Mouse (Mus musculus): ENCODE data around the gene Slc6a16. TPM values are rescaled to one million over a fixed set of nuclear protein-coding genes. Genes with fewer than 3 reads are reported as not detected.

The Slc6a16 gene
- total RNA-seq, 2 experiments from 2014 or later = not detected

GRCm38 (mm10) chr7:45216442-45217183 is 24.3 kb upstream of the Slc6a16 start:
- no peak for DNase-seq (ENCODE audit: low spot score)

- no peak for DNase-seq (ENCODE audit: low spot score)
These were observed 19.2 kb upstream of the Slc6a16 start for GRCm38 (mm10) chr7:45221680-45222079.

GRCm38 (mm10) chr7:45224826-45225225 is 16.1 kb upstream of the Slc6a16 start:
- no peak for DNase-seq (ENCODE audit: low spot score)

GRCm38 (mm10) chr7:45226421-45226820 is 14.5 kb upstream of the Slc6a16 start:
- no peak for DNase-seq (ENCODE audit: low spot score)

DNA sequence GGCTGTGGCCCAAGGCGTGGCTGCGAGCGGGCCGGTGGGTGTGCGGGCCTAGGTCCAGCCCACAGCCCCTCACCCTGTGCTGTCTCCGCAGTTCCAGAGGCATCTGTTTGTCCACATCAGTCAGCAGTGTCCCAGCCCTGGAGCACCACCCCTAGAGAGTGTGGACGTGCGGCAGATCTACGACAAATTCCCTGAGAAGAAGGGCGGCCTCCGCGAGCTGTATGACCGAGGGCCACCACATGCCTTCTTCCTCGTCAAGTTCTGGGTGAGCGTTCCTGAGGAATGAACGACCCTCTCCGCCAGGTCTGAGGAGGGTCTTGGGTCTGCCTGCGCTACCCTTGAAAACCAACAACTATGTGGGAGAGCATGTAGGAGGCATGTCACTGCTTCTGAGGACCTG is 12.3 kb upstream of the Slc6a16 start:
- DNase-seq (ENCODE audit: low spot score) = no peak

DNA sequence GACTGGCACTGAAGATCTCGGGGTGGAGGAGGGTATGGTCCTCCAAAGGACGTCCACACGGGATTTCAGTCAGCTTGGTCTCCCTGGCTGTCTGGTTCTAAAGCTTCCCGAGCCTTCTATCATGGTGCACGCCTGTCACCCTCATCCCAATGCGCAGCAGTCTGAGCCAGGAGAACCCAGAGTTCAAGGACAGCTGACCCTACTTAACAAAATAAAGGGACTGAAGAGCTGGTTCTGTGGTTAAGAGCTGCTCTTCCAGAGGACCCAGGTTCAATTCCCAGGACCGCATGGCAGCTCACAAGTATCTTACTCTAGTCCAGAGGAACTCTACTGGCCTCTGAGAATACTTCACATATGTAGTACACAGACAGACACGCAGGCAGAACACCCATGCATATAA is 11.8 kb upstream of the Slc6a16 start:
- no peak for DNase-seq (ENCODE audit: low spot score)

DNA sequence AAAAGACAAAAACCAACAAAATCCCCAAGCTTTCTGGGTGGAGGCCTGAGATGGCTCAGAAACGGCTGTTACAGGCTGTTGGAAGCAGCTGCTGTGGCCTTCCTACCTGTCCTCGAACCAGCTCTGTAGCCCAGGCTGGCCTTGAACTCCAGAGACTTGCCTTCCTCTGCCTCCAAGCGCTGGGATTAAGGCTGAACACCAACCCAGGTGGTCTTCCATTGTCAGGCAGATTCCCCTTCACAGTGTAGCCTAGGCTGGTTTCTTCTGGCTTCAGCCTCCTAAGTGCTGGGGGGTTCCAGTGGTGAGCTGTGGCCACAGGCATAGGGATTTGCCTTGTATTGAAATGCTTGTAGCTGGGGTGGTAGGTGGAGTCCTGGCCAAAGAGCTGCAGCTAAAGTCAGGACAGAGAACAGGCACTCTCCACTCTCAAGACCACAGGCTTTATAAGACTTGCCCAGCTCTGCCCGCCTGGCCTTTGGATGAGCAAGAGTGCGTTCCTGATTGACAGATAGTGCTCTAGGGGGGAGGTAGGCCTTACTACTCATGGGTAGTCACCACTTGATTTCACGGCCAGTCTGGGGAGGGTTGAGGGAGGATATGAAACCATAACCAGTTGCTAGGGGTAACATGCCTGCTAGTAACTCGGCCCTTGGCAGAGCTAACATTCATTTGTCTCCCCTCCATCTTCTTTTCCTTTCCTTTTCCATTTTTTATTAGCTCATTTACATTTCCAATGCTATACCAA is 11.3 kb upstream of the Slc6a16 start:
- no peak for DNase-seq (ENCODE audit: low spot score)

GRCm38 (mm10) chr7:45231192-45231591 is 9.7 kb upstream of the Slc6a16 start:
- DNase-seq (ENCODE audit: low spot score) = no peak

- no peak for DNase-seq (ENCODE audit: low spot score)
These were observed 8.9 kb upstream of the Slc6a16 start for GRCm38 (mm10) chr7:45231941-45232340.

DNA sequence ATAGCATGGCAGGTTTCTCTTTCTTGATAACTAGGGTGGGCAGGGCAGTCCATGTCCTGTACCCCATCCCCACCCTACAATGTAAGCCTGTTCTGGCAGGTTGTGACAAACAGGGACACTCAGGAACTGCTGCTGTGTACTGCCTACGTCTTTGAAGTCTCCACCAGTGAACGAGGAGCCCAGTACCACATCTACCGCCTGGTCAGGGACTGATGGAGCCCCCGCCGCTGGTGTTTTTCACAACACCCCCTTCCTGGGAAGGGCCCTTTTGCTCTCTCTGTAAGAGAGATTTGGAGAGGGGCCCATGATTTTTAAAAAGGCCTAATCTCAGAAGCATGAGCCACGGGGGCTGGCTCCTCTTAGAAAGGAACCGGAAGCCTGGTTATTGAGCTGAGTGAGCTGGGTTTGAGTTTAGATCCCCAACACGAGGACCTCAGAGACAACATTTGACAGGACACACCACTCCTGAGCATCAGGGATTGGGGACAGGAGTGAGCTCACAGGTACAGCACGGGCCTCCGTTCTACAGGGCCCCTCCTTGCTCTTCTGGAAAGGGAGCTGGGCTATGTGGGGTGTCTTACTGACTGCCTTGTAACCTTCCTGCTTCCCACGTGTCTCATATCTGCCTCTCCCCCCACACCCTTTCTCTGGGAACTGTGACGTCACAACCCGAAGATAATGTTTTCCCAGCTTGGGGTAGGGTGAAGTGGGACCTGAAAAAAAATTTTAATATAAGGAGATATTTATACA is 8.0 kb upstream of the Slc6a16 start:
- DNase-seq (ENCODE audit: low spot score) = no peak

DNA sequence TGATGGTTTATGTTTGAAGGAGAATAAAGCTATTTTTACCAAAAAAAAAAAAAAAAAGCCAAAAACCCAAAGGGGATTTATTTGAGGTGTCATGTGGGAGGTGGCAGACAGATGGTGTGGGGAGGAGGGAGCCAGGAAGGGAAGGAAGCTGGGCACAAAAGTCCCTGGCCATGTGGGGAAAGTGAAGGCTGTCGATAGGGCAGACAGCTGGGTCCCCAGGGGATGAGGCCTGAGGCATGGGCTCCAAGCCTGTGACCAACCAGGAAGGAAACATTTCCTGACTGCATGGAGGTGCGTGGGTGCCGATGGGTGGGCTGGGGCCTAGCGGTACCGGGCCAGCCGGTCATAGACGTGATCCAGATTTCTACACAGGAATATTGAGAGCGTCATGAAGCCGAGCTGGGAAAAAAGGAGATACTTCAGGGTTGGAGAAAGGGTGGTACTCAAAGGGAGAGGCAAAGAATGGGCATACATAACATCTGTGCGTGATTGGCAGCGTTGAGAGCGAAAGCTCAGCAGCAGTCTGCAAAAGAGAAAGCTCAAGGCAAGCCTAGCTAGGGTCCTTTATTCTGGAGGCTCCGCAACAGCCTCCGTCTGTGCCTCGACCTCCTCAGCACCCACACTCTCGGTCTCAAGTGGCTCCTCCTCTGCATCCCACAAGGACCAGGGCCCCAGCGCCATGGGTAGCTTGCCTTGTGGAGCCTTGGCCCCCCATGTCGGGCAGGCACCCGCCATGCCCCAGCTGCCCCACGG is 7.1 kb upstream of the Slc6a16 start:
- DNase-seq (ENCODE audit: low spot score) = no peak

DNA sequence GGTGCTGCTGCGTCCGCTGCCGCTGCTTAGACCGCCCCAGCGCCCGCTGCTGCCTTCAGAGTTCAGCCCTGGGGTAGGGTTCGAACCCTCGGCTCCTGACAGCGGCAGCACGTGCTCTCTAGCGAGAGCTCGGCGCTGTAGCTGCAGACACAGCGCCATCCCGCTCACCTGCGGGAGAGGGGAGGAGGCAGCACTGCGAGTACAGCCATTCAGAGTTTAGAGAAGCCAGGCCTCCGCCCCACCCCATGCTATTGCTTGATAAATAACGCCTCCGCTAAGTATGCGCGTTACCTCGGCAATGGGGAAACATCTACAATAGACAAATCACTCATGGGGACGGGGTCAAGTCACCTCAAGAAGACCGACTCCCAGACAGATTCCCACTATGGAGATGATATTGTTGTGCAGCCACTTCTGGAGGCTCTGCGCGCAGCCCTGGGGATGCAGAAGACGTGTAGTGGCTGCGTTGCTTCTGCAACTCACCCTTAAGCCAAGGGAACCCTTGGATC is 6.5 kb upstream of the Slc6a16 start:
- DNase-seq (ENCODE audit: low spot score) = no peak

- peak; percentile 36 for DNase-seq (ENCODE audit: low spot score)
These were observed 5.8 kb upstream of the Slc6a16 start for GRCm38 (mm10) chr7:45234922-45235571.

- no peak for DNase-seq (ENCODE audit: low spot score)
These were observed 5.2 kb upstream of the Slc6a16 start for GRCm38 (mm10) chr7:45235656-45236180.

GRCm38 (mm10) chr7:45237747-45238699 is 2.9 kb upstream of the Slc6a16 start:
- DNase-seq (ENCODE audit: low spot score) = no peak

DNA sequence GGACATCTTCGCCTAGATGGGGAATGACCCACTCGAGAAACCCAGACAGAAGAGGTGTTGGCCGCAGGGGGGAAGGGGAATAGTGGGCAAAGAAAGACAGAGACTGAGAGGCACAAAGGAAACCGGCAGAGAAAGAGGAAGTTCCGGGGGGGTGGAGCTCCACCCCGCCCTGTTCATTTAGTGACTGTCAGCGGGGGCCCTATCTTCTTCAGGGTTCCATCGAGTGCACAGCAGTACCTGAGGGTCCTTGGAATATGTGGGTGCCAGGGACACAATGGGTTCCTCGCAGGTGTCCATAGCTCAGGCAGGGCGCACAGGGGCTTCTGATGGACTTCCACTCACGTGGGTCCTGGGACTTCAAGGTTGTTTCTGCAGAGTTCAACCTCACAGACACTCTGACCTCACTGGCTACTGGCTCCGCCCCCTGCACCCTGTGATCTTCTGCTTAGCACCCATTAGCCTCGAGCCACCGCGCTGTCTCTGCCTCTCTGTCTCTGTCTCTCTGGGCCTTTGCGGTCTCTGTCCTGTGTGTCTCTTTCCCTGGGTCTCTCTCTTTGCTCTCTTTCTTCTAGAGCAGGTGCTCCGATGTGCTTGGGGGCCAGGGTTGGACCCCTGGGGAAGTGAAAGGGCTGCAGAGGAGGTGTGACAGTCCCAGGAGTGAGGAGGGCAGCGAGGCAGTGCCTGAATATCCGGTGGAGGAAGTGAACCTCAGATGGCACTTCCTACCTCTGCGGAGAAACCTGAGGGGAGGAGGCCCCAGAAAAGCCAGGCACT is 2.0 kb upstream of the Slc6a16 start, which contains the start of gene Cd37:
Cd37 (minus strand) TSS at position 393 of the 774 bp plus-strand sequence.
- no peak for DNase-seq (ENCODE audit: low spot score)

GRCm38 (mm10) chr7:45240109-45240508 is 776 bp upstream of the Slc6a16 start:
- DNase-seq (ENCODE audit: low spot score) = no peak

- no peak for DNase-seq (ENCODE audit: low spot score)
These were observed 484 bp downstream of the Slc6a16 start for GRCm38 (mm10) chr7:45241389-45241749.

GRCm38 (mm10) chr7:45247666-45248065 is 6.8 kb downstream of the Slc6a16 start:
- no peak for DNase-seq (ENCODE audit: low spot score)

Data from gastrocnemius, adult 18-20 months (tissue).